Mouse (Mus musculus) MN1 (cell line): ENCODE data around the gene Fgfr2.
"Not testable (repeated sequence)": the region's sequence is repeated elsewhere in the genome, so short reads cannot be mapped to it uniquely, and the experiment has no call there.

ENCODE experiments used
- DNase-seq: peaks from one replicate; pipeline ENCODE4 v3.0.0-alpha.2; 2016; ENCODE audit warnings: low spot score

Fgfr2 gene

GRCm38 (mm10) chr7:131411221-131411940, 1711.8 kb downstream of the Fgfr2 start:
- peak; percentile 33 for DNase-seq

- peak; percentile 98 for DNase-seq
These were observed 1712.6 kb downstream of the Fgfr2 start, which contains the start of the genes Ikzf5 and Acadsb for GRCm38 (mm10) chr7:131410416-131411058. TSS of gene Ikzf5 (minus strand) at chr7:131410521. TSS of gene Acadsb (plus strand) at chr7:131410601.

- peak; percentile 60 for DNase-seq
These were observed 1713.2 kb downstream of the Fgfr2 start for GRCm38 (mm10) chr7:131409988-131410385.

- DNase-seq = peak; percentile 49
These were observed 1713.7 kb downstream of the Fgfr2 start for GRCm38 (mm10) chr7:131409321-131409987.

- DNase-seq = not testable (repeated sequence)
These were observed 1731.4 kb downstream of the Fgfr2 start for GRCm38 (mm10) chr7:131391761-131392160.

GRCm38 (mm10) chr7:131371880-131372651, 1751.1 kb downstream of the Fgfr2 start:
- peak; percentile 29 for DNase-seq

GRCm38 (mm10) chr7:131371470-131371860, 1751.7 kb downstream of the Fgfr2 start:
- peak; percentile 17 for DNase-seq

- peak; percentile 92 for DNase-seq
These were observed 1752.3 kb downstream of the Fgfr2 start, which contains the start of gene Pstk for GRCm38 (mm10) chr7:131370648-131371469. TSS of gene Pstk (plus strand) at chr7:131371141.

- no peak for DNase-seq
These were observed 1759.0 kb downstream of the Fgfr2 start for GRCm38 (mm10) chr7:131364131-131364530.

GRCm38 (mm10) chr7:131362615-131363300, 1760.4 kb downstream of the Fgfr2 start, which contains the start of gene 2310057M21Rik:
TSS of gene 2310057M21Rik (minus strand) at chr7:131362759.
- peak; percentile 98 for DNase-seq

- DNase-seq = no peak
These were observed 1760.9 kb downstream of the Fgfr2 start for GRCm38 (mm10) chr7:131362269-131362614.

- no peak for DNase-seq
These were observed 1767.0 kb downstream of the Fgfr2 start for GRCm38 (mm10) chr7:131356105-131356504.

GRCm38 (mm10) chr7:131345856-131346541, 1777.2 kb downstream of the Fgfr2 start:
- DNase-seq = no peak

GRCm38 (mm10) chr7:131337502-131338068, 1785.6 kb downstream of the Fgfr2 start:
- DNase-seq = no peak

GRCm38 (mm10) chr7:131333564-131333963, 1789.6 kb downstream of the Fgfr2 start, which contains the start of gene Fam24a:
TSS of gene Fam24a (plus strand) at chr7:131333864.
- DNase-seq = no peak

- DNase-seq = no peak
These were observed 1791.5 kb downstream of the Fgfr2 start for GRCm38 (mm10) chr7:131331688-131332087.

- DNase-seq = no peak
These were observed 1793.7 kb downstream of the Fgfr2 start, which contains the start of gene Fam24b for GRCm38 (mm10) chr7:131329416-131329815. TSS of gene Fam24b (minus strand) at chr7:131329516.

GRCm38 (mm10) chr7:131327054-131327453, 1796.1 kb downstream of the Fgfr2 start:
- DNase-seq = no peak

GRCm38 (mm10) chr7:131322192-131322591, 1801.0 kb downstream of the Fgfr2 start, which contains the start of gene Cuzd1:
TSS of gene Cuzd1 (minus strand) at chr7:131322292.
- no peak for DNase-seq
